Mouse (Mus musculus) heart, adult 2 months (tissue): ENCODE results near the gene Nr2f1. TPM values are rescaled to one million over a fixed set of nuclear protein-coding genes. Genes with fewer than 3 reads are reported as not detected.

ENCODE experiments used
- DNase-seq, 2 experiments: peaks; one replicate each; pipeline ENCODE4 v3.0.0; 2021
- H3K27ac ChIP-seq: fragments of 200-600 bp; 2 replicates; pipeline ENCODE4 v1.8.1; 2022
- H3K27me3 ChIP-seq: fragments of 200-500 bp; 2 replicates; pipeline ENCODE4 v1.6.1; 2012; ENCODE audit warnings: mild to moderate bottlenecking, low read length, inconsistent platforms, mixed read lengths; ENCODE audit not compliant: control insufficient read depth, insufficient read depth
- H3K36me3 ChIP-seq: fragments of 200-500 bp; 2 replicates; pipeline ENCODE4 v1.6.1; 2012; ENCODE audit warnings: low read length, inconsistent platforms; ENCODE audit not compliant: control insufficient read depth, insufficient read depth
- H3K4me1 ChIP-seq: fragments of 200-500 bp; 2 replicates; pipeline ENCODE4 v1.6.1; 2011; ENCODE audit warnings: low read length; ENCODE audit not compliant: control insufficient read depth, insufficient read depth
- H3K4me3 ChIP-seq: fragments of 200-600 bp; 2 replicates; pipeline ENCODE4 v1.8.1; 2022
- H3K79me2 ChIP-seq: fragments of 200-500 bp; replicated peaks from 2 replicates; pipeline ENCODE4 v1.6.1; 2012; ENCODE audit warnings: mild to moderate bottlenecking, inconsistent platforms, low read length, moderate library complexity, mixed read lengths; ENCODE audit not compliant: control insufficient read depth, insufficient read depth
- H3K9ac ChIP-seq: fragments of 200-500 bp; 2 replicates; pipeline ENCODE4 v1.6.1; 2012; ENCODE audit warnings: low read depth, mild to moderate bottlenecking, control low read depth, inconsistent platforms, low read length, mixed read lengths
- CTCF ChIP-seq: fragments of 200-600 bp; IDR thresholded peaks from 2 replicates; pipeline ENCODE4 v1.8.1; 2022; ENCODE audit warnings: antibody characterized with exemption, mild to moderate bottlenecking, moderate library complexity
- EP300 ChIP-seq: fragments of 200-500 bp; IDR thresholded peaks from 2 replicates; pipeline ENCODE4 v1.6.1; 2011; ENCODE audit warnings: low read depth, low read length, control low read depth; ENCODE audit not compliant: insufficient read depth
- POLR2A ChIP-seq: fragments of 200-500 bp; IDR thresholded peaks from 2 replicates; pipeline ENCODE4 v1.6.1; 2011; ENCODE audit warnings: mild to moderate bottlenecking, low read depth, low read length, control low read depth; ENCODE audit not compliant: insufficient read depth
- WGBS: fragments of 180-500 bp; shearing (Covaris S2); methylation state at CpG from one replicate; pipeline ENCODE4 v1.1.7; 2018; 5-methylcytosine and 5-hydroxymethylcytosine counted together
- intact Hi-C: fragments of 180-260 bp; cut with DNase I; formaldehyde crosslinking; loops from one replicate; pipeline ENCODE4 v1.15.1; 2025
- polyA plus RNA-seq: library from polyadenylated mRNA; depleted of rRNA; stranded (reverse); fragments of >200 nt; gene quantifications from 2 replicates; pipeline ENCODE4 v1.2.3, GENCODE M21; 2012
- total RNA-seq, 2 experiments: library from RNA; stranded (reverse); gene quantifications; 2 replicates each; pipeline ENCODE4 v1.2.3; 2021

Gene Nr2f1
- total and polyA plus RNA-seq, 3 experiments = 2.7 to 10.5 (median 2.7) TPM

GRCm38 (mm10) chr13:78211231-78212010 lies 11.9 kb upstream of the Nr2f1 start:
- no peaks in the 10 kb centered on the region for H3K36me3 ChIP-seq
- peaks cover 2% of the 10 kb centered on the region for H3K27me3 ChIP-seq
- DNase-seq = no peak
- no peaks in the 10 kb centered on the region for H3K79me2 ChIP-seq
- H3K9ac ChIP-seq = no peak overlapping the region
- 49% methylated on average over 14 of the region's 14 CpGs for WGBS
- intact Hi-C loops = no loop called here
- H3K4me3 ChIP-seq = no peak overlapping the region
- no peak overlapping the region for H3K27ac ChIP-seq
- TF ChIP-seq CTCF (no peak), POLR2A (no peak), EP300 (no peak)
- H3K4me1 ChIP-seq = no peaks in the 10 kb centered on the region

GRCm38 (mm10) chr13:78210748-78211089 lies 11.2 kb upstream of the Nr2f1 start:
- Histone ChIP-seq H3K9ac (no peak overlapping the region), H3K4me3 (peak overlapping the region; percentile 36; the same call in 1 of the 2 replicates), H3K36me3 (no peaks in the 10 kb centered on the region), H3K27me3 (peaks cover 2% of the 10 kb centered on the region), H3K27ac (no peak overlapping the region), H3K4me1 (no peaks in the 10 kb centered on the region), H3K79me2 (no peaks in the 10 kb centered on the region)
- WGBS = 20% methylated on average over 13 of the region's 13 CpGs
- TF ChIP-seq POLR2A (no peak), EP300 (no peak), CTCF (no peak)
- no peak for DNase-seq
- intact Hi-C loops = no loop called here

GRCm38 (mm10) chr13:78210029-78210747 lies 10.6 kb upstream of the Nr2f1 start:
- H3K4me1 ChIP-seq = no peaks in the 10 kb centered on the region
- H3K36me3 ChIP-seq = no peaks in the 10 kb centered on the region
- peak; percentile 29 to 47 for DNase-seq
- TF ChIP-seq EP300 (no peak), POLR2A (no peak), CTCF (no peak)
- intact Hi-C loops = no loop called here
- peak overlapping the region; percentile 36 for H3K4me3 ChIP-seq
- peaks cover 2% of the 10 kb centered on the region for H3K27me3 ChIP-seq
- H3K9ac ChIP-seq = peak overlapping the region; percentile 18; the same call in 1 of the 2 replicates
- H3K27ac ChIP-seq = no peak overlapping the region; the same call in 1 of the 2 replicates
- 2% methylated on average over 38 of the region's 38 CpGs for WGBS
- no peaks in the 10 kb centered on the region for H3K79me2 ChIP-seq

- H3K4me1 ChIP-seq = no peaks in the 10 kb centered on the region
- peak overlapping the region; percentile 36 for H3K4me3 ChIP-seq
- no peaks in the 10 kb centered on the region for H3K79me2 ChIP-seq
- no peak overlapping the region; the same call in 1 of the 2 replicates for H3K27ac ChIP-seq
- no peak overlapping the region for H3K9ac ChIP-seq
- no peak for DNase-seq
- intact Hi-C loops = loop anchor here (5.0 to 10.0 kb wide), 3 partner anchors 345 to 825 kb away; no protein-coding TSS in a partner anchor
- no peaks in the 10 kb centered on the region for H3K36me3 ChIP-seq
- WGBS = 12% methylated on average over 12 of the region's 12 CpGs
- H3K27me3 ChIP-seq = peaks cover 2% of the 10 kb centered on the region
- TF ChIP-seq CTCF (no peak), POLR2A (no peak), EP300 (no peak)
Measured at GRCm38 (mm10) chr13:78209611-78210028, 10.1 kb upstream of the Nr2f1 start.

GRCm38 (mm10) chr13:78208689-78209410 lies 9.3 kb upstream of the Nr2f1 start:
- WGBS = 66% methylated on average over 14 of the region's 14 CpGs
- no peak for DNase-seq
- no peak overlapping the region for H3K9ac ChIP-seq
- no peak overlapping the region for H3K27ac ChIP-seq
- no peaks in the 10 kb centered on the region for H3K4me1 ChIP-seq
- H3K27me3 ChIP-seq = peaks cover 2% of the 10 kb centered on the region
- TF ChIP-seq EP300 (no peak), CTCF (no peak), POLR2A (no peak)
- intact Hi-C loops = loop anchor here (5.0 to 10.0 kb wide), 3 partner anchors 344 to 826 kb away; no protein-coding TSS in a partner anchor
- no peaks in the 10 kb centered on the region for H3K79me2 ChIP-seq
- H3K36me3 ChIP-seq = no peaks in the 10 kb centered on the region
- H3K4me3 ChIP-seq = no peak overlapping the region
